Mouse (Mus musculus): ENCODE results near the gene Capn9. TPM values are rescaled to one million over a fixed set of nuclear protein-coding genes. Genes with fewer than 3 reads are reported as not detected.

The Capn9 gene
- total RNA-seq, 2 experiments from 2014 or later: 0.15 to 0.20 TPM

DNA sequence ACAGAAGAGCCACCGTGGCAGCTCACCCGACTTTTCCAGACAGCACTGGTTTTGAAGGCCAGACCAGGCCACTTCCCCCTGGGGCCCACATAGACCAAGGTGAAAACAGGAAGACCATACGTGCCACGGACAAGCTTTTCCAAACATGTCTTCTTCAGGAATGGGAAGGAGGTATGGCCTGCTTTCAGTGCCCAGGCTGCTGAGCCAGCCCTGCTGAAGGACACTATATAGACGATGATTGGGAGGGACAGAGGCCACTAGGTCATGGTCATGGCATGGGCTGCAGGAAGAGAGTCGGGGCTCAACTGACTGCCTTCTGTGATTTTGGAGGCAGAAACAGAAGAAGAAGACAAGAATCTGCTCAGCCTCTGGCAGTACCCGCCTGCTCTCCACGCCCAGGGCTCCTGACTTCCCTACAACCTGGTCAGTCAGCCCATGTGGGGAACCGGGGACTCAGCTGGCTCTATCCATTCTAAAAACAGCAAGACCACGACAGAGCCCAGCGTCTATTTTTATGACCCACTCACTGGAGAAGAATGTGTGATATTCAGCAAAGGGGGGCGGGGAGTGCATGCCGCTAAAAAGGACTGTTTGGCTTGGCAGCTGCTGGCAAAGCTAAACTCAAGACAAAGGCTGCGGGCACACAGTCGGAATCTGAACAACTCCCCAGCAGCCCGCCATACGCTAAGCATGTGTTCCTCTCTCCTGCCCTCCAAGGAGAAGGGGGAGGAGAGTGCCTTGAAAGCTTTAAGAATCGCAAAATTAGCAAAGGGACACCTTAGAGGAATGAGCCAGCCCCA lies 67.8 kb downstream of the Capn9 start:
- DNase-seq: peak in 1 of 2 experiments; percentile 54

DNA sequence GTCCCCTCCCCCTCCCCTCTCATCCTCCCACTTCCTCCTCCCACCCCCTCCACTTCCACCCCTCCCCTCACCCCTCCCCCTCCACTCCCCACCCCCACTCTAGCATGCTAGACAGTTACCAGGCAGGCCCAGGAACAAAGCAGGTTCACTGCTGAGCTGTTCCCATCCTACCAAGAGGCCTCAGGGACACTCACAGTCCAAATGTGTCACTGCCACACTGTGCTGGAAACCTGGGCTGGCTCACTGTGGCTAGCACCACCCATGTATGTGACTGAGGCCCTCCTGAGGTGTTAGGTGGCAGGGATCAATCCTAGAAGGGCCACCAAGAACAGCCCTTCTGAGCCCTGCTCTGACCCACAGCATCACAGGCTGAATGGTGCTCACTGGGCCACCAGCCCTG lies 72.4 kb downstream of the Capn9 start:
- no peak for DNase-seq

DNA sequence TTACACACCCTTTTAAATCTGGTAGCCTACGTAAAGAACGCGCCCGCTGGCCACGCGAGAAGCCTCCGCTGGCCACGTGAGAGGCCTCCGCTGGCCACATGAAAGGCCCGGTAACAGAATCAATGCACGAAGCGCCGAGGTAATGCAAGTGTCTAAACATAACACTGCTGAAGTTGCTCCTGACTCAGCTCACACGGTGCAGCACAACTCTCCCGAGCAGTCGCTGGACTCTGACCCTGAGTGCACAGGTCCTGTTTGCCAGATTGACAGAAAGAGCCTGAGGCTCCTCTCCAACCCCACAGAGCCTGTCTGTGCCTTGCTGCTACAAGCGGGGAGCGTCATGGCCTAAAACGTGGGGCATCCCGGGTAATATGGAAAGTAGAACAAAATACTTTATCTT lies 75.9 kb downstream of the Capn9 start:
- DNase-seq: no peak

DNA sequence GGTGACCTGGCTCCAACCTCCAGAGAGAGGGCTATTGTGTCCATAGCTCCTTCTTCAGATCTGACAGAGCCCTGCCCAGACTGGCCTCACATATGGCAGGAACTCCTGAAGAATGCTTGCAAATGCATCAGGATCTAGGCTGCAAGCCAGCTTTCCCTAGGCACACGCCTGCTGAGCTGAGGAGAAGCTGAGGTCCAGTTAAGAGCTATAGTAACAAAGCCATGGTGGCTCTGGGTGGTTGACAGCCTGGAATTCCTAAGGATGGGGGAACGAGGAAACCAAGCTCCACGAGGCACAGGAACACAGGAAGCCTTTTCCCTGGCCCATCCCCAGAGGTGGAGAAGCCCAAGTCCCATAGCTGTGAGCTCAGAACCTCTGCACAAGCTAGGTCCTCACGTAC lies 76.6 kb downstream of the Capn9 start:
- no peak for DNase-seq

DNA sequence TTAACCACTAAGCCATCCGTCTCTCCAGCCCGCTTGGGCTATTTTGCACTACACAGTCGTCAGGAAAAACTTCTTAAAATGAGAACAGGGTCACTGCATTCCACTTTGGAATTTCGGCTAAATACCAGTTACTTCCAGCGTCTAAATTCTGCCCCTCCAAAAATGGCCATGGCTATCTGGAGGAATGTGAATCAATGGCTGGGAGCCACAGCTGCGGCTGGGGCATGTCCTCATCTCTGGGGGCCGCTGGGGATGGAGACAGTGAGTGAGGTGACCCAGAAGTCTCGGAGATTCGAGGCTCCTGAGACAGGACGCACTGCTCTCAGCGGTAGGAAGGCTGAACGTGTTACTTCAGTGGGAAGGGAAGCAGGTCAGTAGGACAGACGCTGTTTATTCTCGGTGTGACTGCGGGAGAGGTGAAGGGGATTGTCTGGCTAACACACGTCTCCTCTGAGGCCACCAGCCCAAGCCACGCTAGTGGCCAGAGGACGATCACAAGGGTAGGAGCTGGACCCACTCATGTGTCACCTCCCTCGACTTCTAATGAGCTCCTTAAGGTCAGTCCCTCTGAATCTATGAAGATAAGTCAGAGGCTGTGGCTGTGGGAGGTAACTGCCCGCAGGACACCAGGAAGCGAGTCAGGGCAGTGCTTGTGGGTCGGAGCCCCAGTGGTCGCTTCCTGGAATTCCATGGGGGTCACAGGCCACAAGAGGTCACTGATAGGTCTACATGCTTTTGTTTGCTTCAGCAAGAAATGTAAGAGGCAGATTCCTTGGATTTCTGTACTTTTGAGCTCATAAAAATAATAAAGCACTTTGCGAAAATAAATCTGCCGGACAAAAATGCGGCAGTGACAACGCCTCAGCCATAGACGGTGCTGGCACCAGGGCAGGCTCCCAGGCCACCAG lies 77.9 kb downstream of the Capn9 start:
- DNase-seq: no peak

DNA sequence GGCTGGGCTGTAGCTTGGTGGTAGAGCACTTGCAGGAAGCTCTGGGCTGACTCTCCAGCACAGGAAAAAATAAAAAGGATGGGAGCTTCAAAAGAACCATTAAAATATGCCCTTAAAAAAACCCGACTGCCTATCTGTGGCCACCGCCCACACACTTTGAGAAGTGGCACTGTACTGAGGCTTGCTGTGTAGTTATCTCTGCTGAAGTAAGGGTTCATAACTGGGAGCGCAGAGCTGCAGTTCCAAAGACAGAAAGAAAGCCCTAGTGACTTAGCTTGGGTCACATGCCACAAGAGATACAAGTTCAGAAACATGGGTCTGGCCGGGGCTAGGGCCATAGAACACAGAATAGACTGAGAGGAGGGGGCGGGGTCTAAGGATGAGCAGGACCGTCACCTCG lies 82.0 kb downstream of the Capn9 start:
- DNase-seq: no peak

DNA sequence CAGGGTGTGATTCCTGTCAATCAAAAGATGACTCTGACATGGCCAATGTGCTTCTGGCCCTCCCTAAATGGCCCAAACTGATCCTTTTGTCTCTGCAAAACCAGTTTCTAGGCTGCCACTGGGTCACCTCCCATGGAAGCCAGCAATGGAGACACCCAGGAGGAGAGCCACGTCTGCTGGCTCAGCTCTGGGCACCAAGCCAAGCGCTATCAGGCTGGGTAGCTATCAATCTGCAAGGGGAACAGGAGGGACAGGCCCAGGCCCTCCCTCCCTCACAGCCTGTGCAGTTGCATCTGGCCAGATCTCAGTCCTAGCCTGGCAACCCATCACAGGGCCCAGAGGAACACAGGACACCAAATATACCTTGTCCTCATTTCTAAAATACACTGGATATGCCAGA lies 82.5 kb downstream of the Capn9 start:
- DNase-seq: peak in 1 of 2 experiments; percentile 49

DNA sequence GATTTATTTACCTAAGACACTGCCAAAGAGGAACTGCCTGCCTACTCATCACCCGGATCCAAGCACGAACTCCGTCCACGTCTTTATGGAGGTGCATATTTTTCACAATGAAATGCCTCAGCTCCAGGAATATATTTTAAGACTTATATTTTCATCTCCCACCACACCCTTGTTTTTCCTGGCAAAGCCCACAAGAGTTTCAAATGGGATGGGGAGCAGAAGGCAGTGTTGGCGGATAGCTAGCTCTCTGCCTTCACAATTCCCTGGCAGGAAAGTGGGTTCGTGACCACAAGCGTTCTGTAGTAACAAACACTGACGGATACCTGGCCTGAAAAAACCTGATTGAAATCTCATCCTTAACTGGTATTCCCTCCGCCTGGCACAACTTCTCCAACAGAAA lies 85.9 kb downstream of the Capn9 start:
- DNase-seq: no peak

DNA sequence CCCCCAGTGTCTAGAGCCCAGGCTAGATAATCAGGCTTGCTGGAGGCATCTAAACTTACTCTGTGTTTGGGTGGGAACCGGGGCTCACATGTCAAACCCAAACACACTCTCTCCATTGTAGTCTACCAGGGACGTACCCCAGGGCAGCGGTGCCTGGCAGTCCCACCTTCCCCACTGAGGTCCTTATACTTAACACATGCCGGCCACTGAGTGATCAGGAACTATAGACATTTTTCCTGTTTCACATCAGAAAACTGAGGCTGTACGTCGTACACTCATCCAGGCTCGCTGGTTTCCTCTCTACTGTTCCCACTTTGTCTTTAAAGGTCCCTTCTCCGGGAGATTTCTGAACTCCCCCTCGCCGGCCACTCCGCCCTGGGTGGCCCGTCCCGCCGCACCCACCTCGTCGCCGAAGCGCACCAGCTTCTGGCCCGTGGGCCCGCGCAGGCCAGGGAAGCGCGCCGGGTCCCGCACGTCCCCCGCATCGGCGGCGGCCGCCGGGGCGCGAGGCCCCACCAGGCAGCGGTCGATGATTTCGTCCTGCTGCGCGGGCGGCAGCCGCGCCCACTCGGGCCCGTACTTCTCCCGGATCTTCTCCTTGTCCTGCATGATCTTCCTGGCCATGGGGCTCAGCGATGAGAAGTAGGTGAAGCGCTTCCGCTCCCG lies 86.7 kb downstream of the Capn9 start:
- no peak for DNase-seq

DNA sequence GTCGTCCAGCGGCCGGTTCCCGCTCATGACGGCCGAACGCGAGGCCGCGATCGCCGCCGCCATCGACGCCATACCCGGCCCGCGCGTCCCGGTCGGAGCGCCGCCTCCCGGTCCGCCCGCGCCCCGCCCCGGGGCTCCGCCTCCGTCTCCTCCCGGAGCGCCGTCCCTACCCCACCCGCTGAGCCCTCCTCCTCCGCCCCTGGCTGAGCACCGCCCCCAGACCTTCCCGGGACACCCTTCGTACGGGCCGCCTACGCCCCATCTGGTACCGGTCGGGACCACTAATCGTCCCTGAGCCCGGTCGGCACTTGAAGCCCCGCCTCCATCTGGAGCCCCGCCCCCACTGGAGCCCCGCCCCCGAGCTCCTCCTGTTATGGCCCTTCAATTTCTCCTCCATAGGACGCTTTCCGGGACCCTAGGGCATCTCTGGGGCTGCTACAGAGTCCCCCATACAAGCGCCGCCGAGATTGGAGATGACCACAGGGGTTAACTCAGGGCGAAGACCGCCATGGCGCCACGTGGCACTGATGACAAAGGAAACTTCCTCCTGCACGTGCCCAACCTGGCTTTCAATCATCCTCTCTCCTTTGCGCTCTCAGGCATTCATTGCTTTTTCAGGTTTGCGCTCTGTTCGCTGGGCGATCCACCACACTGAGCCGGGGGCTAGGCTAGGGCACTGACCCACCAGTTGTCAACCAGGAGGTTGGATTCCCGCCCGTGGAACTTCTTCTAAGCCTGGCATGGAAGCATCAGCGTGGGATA lies 87.4 kb downstream of the Capn9 start, which contains the start of gene 2310022B05Rik:
TSS of gene 2310022B05Rik (minus strand) at position 258 of the 762 bp plus-strand sequence.
- DNase-seq: peak; percentile 84 to 85

DNA sequence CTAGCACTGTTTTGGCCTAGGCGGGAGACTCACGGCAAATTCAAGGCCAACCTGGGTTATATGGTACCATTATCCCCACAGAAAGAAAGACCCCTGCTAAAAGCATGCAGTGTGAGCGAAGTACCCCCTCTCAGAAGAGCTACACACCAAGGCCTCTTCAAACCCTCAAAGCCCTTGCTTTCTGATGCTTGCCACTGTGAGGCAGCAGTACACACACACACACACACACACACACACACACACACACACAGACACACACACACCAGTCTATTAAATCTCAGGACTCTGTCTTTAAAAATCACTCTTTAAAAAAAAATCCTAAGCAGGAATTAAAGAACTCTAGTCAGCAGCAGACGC lies 87.9 kb downstream of the Capn9 start:
- DNase-seq: no peak

DNA sequence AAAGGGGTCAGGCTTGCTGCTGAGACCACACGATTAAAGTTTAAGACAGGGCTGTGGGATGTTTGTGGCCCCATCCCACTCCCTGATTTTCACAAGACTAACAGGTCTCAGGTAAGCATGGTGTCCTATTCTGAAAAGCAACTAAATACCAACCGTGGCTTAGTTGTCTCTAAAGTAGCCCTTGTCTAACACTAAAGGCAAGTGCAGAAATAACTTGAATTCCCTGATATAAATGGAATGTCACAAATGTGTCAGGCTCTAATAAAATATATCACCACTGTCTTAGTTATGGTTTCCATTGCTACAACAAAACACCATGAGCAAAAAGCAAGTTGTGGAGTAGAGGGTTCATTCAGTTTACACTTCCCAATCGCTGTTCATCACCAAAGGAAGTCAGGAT lies 88.5 kb downstream of the Capn9 start:
- DNase-seq: no peak

Other genes with a start within 250 kb of the Capn9 start
- 100 to 1,000 TPM; 263 to 289 TPM for gene Pgbd5, start 136.5 kb upstream of the Capn9 start, total RNA-seq (2021)
- gene Cog2, start 55.3 kb upstream of the Capn9 start, total RNA-seq (2021): 10 to 100 TPM; 37.8 to 43.2 TPM
- gene Agt, start 6.4 kb upstream of the Capn9 start, total RNA-seq (2021): 10 to 100 TPM; 29.9 to 30.8 TPM
- gene 2310022B05Rik, start 87.3 kb downstream of the Capn9 start, total RNA-seq (2021): 10 to 100 TPM; 71.9 to 76.2 TPM
- 10 to 100 TPM; 45.4 to 53.5 TPM for gene Ttc13, start 145.9 kb downstream of the Capn9 start, total RNA-seq (2021)
- 10 to 100 TPM; 13.7 to 13.8 TPM for gene Arv1, start 146.0 kb downstream of the Capn9 start, total RNA-seq (2021)
- under 1 TPM; 0.48 to 0.95 TPM for gene Fam89a, start 175.7 kb downstream of the Capn9 start, total RNA-seq (2021)
- 1 to 10 TPM; 3.1 to 3.9 TPM for gene Trim67, start 217.0 kb downstream of the Capn9 start, total RNA-seq (2021)